Mouse (Mus musculus) heart, adult 2 months (tissue): ENCODE measurements around the gene Zan. TPM values are rescaled to one million over a fixed set of nuclear protein-coding genes. Genes with fewer than 3 reads are reported as not detected.
A peak's percentile ranks its signal among the peaks of the same experiment; 100 is the strongest.

Experiments used
- DNase-seq, 2 experiments: peaks; one replicate each; pipeline ENCODE4 v3.0.0; 2021
- H3K27ac ChIP-seq: fragments of 200-600 bp; 2 replicates; pipeline ENCODE4 v1.8.1; 2022
- H3K27me3 ChIP-seq: fragments of 200-500 bp; 2 replicates; pipeline ENCODE4 v1.6.1; 2012; ENCODE audit warnings: mild to moderate bottlenecking, low read length, inconsistent platforms, mixed read lengths; ENCODE audit not compliant: control insufficient read depth, insufficient read depth
- H3K36me3 ChIP-seq: fragments of 200-500 bp; 2 replicates; pipeline ENCODE4 v1.6.1; 2012; ENCODE audit warnings: low read length, inconsistent platforms; ENCODE audit not compliant: control insufficient read depth, insufficient read depth
- H3K4me1 ChIP-seq: fragments of 200-500 bp; 2 replicates; pipeline ENCODE4 v1.6.1; 2011; ENCODE audit warnings: low read length; ENCODE audit not compliant: control insufficient read depth, insufficient read depth
- H3K4me3 ChIP-seq: fragments of 200-600 bp; 2 replicates; pipeline ENCODE4 v1.8.1; 2022
- H3K79me2 ChIP-seq: fragments of 200-500 bp; replicated peaks from 2 replicates; pipeline ENCODE4 v1.6.1; 2012; ENCODE audit warnings: mild to moderate bottlenecking, inconsistent platforms, low read length, moderate library complexity, mixed read lengths; ENCODE audit not compliant: control insufficient read depth, insufficient read depth
- H3K9ac ChIP-seq: fragments of 200-500 bp; 2 replicates; pipeline ENCODE4 v1.6.1; 2012; ENCODE audit warnings: low read depth, mild to moderate bottlenecking, control low read depth, inconsistent platforms, low read length, mixed read lengths
- CTCF ChIP-seq: fragments of 200-600 bp; IDR thresholded peaks from 2 replicates; pipeline ENCODE4 v1.8.1; 2022; ENCODE audit warnings: antibody characterized with exemption, mild to moderate bottlenecking, moderate library complexity
- EP300 ChIP-seq: fragments of 200-500 bp; IDR thresholded peaks from 2 replicates; pipeline ENCODE4 v1.6.1; 2011; ENCODE audit warnings: low read depth, low read length, control low read depth; ENCODE audit not compliant: insufficient read depth
- POLR2A ChIP-seq: fragments of 200-500 bp; IDR thresholded peaks from 2 replicates; pipeline ENCODE4 v1.6.1; 2011; ENCODE audit warnings: mild to moderate bottlenecking, low read depth, low read length, control low read depth; ENCODE audit not compliant: insufficient read depth
- WGBS: fragments of 180-500 bp; shearing (Covaris S2); methylation state at CpG from one replicate; pipeline ENCODE4 v1.1.7; 2018; 5-methylcytosine and 5-hydroxymethylcytosine counted together
- intact Hi-C: fragments of 180-260 bp; cut with DNase I; formaldehyde crosslinking; loops from one replicate; pipeline ENCODE4 v1.15.1; 2025
- polyA plus RNA-seq: library from polyadenylated mRNA; depleted of rRNA; stranded (reverse); fragments of >200 nt; gene quantifications from 2 replicates; pipeline ENCODE4 v1.2.3, GENCODE M21; 2012; rRNA removed
- total RNA-seq, 2 experiments: library from RNA; stranded (reverse); gene quantifications; 2 replicates each; pipeline ENCODE4 v1.2.3; 2021

The Zan gene
- total and polyA plus RNA-seq, 3 experiments = 0.02 TPM; not detected in 2

GRCm38 (mm10) chr5:137335066-137335465, 141.8 kb downstream of the Zan start:
- no peak for DNase-seq
- H3K9ac ChIP-seq = no peak overlapping the region
- no peak overlapping the region for H3K4me3 ChIP-seq
- WGBS = 82% methylated on average over 6 of the region's 6 CpGs
- H3K79me2 ChIP-seq = no peaks in the 10 kb centered on the region
- no peak overlapping the region for H3K27ac ChIP-seq
- no peaks in the 10 kb centered on the region for H3K27me3 ChIP-seq
- intact Hi-C loops = loop anchor here (5.0 kb wide), 3 partner anchors 167 to 447 kb away; partner anchors contain the start of genes Plod3, Pop7 and Znhit1
- TF ChIP-seq EP300 = no peak
- TF ChIP-seq POLR2A = no peak
- no peak for TF ChIP-seq CTCF
- H3K4me1 ChIP-seq = peaks cover 5% of the 10 kb centered on the region
- no peaks in the 10 kb centered on the region for H3K36me3 ChIP-seq

GRCm38 (mm10) chr5:137334317-137334716, 142.5 kb downstream of the Zan start:
- H3K79me2 ChIP-seq = no peaks in the 10 kb centered on the region
- no peaks in the 10 kb centered on the region for H3K27me3 ChIP-seq
- H3K36me3 ChIP-seq = no peaks in the 10 kb centered on the region
- H3K9ac ChIP-seq = no peak overlapping the region
- H3K27ac ChIP-seq = no peak overlapping the region
- no peak for DNase-seq
- no peak overlapping the region for H3K4me3 ChIP-seq
- intact Hi-C loops = loop anchor here (1.0 kb wide), 1 partner anchor 42 kb away; no protein-coding TSS in a partner anchor
- 43% methylated on average over 10 of the region's 10 CpGs for WGBS
- peaks cover 1% of the 10 kb centered on the region; the same call in 1 of the 2 replicates for H3K4me1 ChIP-seq
- no peak for TF ChIP-seq CTCF
- no peak for TF ChIP-seq EP300
- no peak for TF ChIP-seq POLR2A

- Histone ChIP-seq H3K27ac (peak within 1 kb of the TSS; percentile 61), H3K4me1 (peaks cover 1% of the 10 kb centered on the region; the same call in 1 of the 2 replicates), H3K27me3 (no peaks in the 10 kb centered on the region), H3K36me3 (no peaks in the 10 kb centered on the region), H3K4me3 (peak within 1 kb of the TSS; percentile 63), H3K9ac (peak within 1 kb of the TSS; percentile 63), H3K79me2 (no peaks in the 10 kb centered on the region)
- TF ChIP-seq EP300 = 0 out of 2 replicates have a peak, but pooled peaks have one; percentile 51
- TF ChIP-seq POLR2A = peak; percentile 49
- TF ChIP-seq CTCF = peak; percentile 86
- intact Hi-C loops = loop anchor here (1.0 kb wide), 2 partner anchors 43 to 48 kb away; no protein-coding TSS in a partner anchor
- DNase-seq = peak; percentile 93 to 94
- under 1% methylated on average over 44 of the region's 44 CpGs for WGBS
Measured at GRCm38 (mm10) chr5:137333512-137334174, 143.2 kb downstream of the Zan start, which contains the start of gene Slc12a9. TSS of gene Slc12a9 (minus strand) at chr5:137333597.

GRCm38 (mm10) chr5:137332857-137333511, 143.9 kb downstream of the Zan start:
- Histone ChIP-seq H3K27ac (peak overlapping the region; percentile 61), H3K4me3 (peak overlapping the region; percentile 63), H3K36me3 (no peaks in the 10 kb centered on the region), H3K79me2 (no peaks in the 10 kb centered on the region), H3K4me1 (peaks cover 1% of the 10 kb centered on the region; the same call in 1 of the 2 replicates), H3K27me3 (no peaks in the 10 kb centered on the region), H3K9ac (peak overlapping the region; percentile 63)
- intact Hi-C loops = loop anchor here (1.0 kb wide), 1 partner anchor 48 kb away; no protein-coding TSS in a partner anchor
- TF ChIP-seq CTCF = no peak
- no peak for TF ChIP-seq EP300
- DNase-seq = no peak
- WGBS = 24% methylated on average over 15 of the region's 15 CpGs

GRCm38 (mm10) chr5:137330910-137331309, 146.0 kb downstream of the Zan start:
- H3K79me2 ChIP-seq = no peaks in the 10 kb centered on the region
- TF ChIP-seq EP300 (no peak), POLR2A (no peak), CTCF (no peak)
- no peaks in the 10 kb centered on the region for H3K4me1 ChIP-seq
- no peak overlapping the region for H3K4me3 ChIP-seq
- H3K27ac ChIP-seq = no peak overlapping the region
- DNase-seq = no peak
- no peaks in the 10 kb centered on the region for H3K27me3 ChIP-seq
- no peaks in the 10 kb centered on the region for H3K36me3 ChIP-seq
- H3K9ac ChIP-seq = no peak overlapping the region
- 81% methylated on average over 7 of the region's 7 CpGs for WGBS
- intact Hi-C loops = no loop called here

Other genes starting within 250 kb of the Zan start
- gene Ache, start 189.5 kb downstream of the Zan start, total RNA-seq = 1 to 10 TPM; 1.5 to 2.2 TPM
- 3.5 and 4.9 TPM in 2 replicates for gene Ache, start 189.5 kb downstream of the Zan start, polyA plus RNA-seq
- gene Ufsp1, start 182.4 kb downstream of the Zan start, total RNA-seq = 1 to 10 TPM; 8.1 to 8.8 TPM
- gene Ufsp1, start 182.4 kb downstream of the Zan start, polyA plus RNA-seq = 11.8 and 12.8 TPM in 2 replicates
- gene Srrt, start 169.4 kb downstream of the Zan start, total RNA-seq = 10 to 100 TPM; 60.5 to 66.4 TPM
- 63.9 and 74.2 TPM in 2 replicates for gene Srrt, start 169.4 kb downstream of the Zan start, polyA plus RNA-seq
- gene Trip6, start 162.7 kb downstream of the Zan start, total RNA-seq = 10 to 100 TPM; 12.5 to 13.6 TPM
- gene Trip6, start 162.7 kb downstream of the Zan start, polyA plus RNA-seq = 23.5 and 24.2 TPM in 2 replicates
- gene Slc12a9, start 143.5 kb downstream of the Zan start, total RNA-seq = 1 to 10 TPM; 1.7 to 2.2 TPM
- 6.0 and 8.9 TPM in 2 replicates for gene Slc12a9, start 143.5 kb downstream of the Zan start, polyA plus RNA-seq
- gene Ephb4, start 127.0 kb downstream of the Zan start, total RNA-seq = 10 to 100 TPM; 45.9 to 53.9 TPM
- gene Ephb4, start 127.0 kb downstream of the Zan start, polyA plus RNA-seq = 35.2 and 51.8 TPM in 2 replicates
- gene Pop7, start 25.5 kb upstream of the Zan start, total RNA-seq = 10 to 100 TPM; 13.4 to 13.9 TPM
- gene Pop7, start 25.5 kb upstream of the Zan start, polyA plus RNA-seq = 22.7 and 25.6 TPM in 2 replicates
- 10 to 100 TPM; 24.4 to 29.1 TPM for gene Gigyf1, start 41.5 kb upstream of the Zan start, total RNA-seq
- gene Gigyf1, start 41.5 kb upstream of the Zan start, polyA plus RNA-seq = 19.6 and 21.0 TPM in 2 replicates
- not detected for gene Epo, start 56.2 kb upstream of the Zan start, total RNA-seq
- not detected in 2 replicates for gene Epo, start 56.2 kb upstream of the Zan start, polyA plus RNA-seq
- 100 to 1,000 TPM; 222 to 249 TPM for gene Gnb2, start 56.4 kb upstream of the Zan start, total RNA-seq
- gene Gnb2, start 56.4 kb upstream of the Zan start, polyA plus RNA-seq = 395 and 448 TPM in 2 replicates
- not detected for gene Actl6b, start 76.5 kb upstream of the Zan start, total RNA-seq
- 0.32 TPM in 1 of 2 replicates, not detected in the other for gene Actl6b, start 76.5 kb upstream of the Zan start, polyA plus RNA-seq
- gene Tfr2, start 92.8 kb upstream of the Zan start, total RNA-seq = under 1 TPM in 1 of 2 experiments, not detected in 1; 0.09 TPM
- gene Tfr2, start 92.8 kb upstream of the Zan start, polyA plus RNA-seq = 0.29 and 0.35 TPM in 2 replicates
- gene Mospd3, start 124.0 kb upstream of the Zan start, total RNA-seq = 10 to 100 TPM; 10.7 to 16.3 TPM
- 20.7 and 32.3 TPM in 2 replicates for gene Mospd3, start 124.0 kb upstream of the Zan start, polyA plus RNA-seq
- gene Pcolce, start 136.7 kb upstream of the Zan start, total RNA-seq = 10 to 100 TPM; 35.9 to 50.8 TPM
- gene Pcolce, start 136.7 kb upstream of the Zan start, polyA plus RNA-seq = 87.0 and 109 TPM in 2 replicates
- under 1 TPM; 0.13 to 0.34 TPM for gene Fbxo24, start 151.9 kb upstream of the Zan start, total RNA-seq
- 0.29 and 0.35 TPM in 2 replicates for gene Fbxo24, start 151.9 kb upstream of the Zan start, polyA plus RNA-seq
- 10 to 100 TPM; 17.1 to 20.0 TPM for gene Lrch4, start 152.1 kb upstream of the Zan start, total RNA-seq
- gene Lrch4, start 152.1 kb upstream of the Zan start, polyA plus RNA-seq = 24.8 and 29.1 TPM in 2 replicates
- gene Gm20605, start 152.1 kb upstream of the Zan start, total RNA-seq = 1 to 10 TPM; 2.8 to 4.3 TPM
- 7.3 and 9.5 TPM in 2 replicates for gene Gm20605, start 152.1 kb upstream of the Zan start, polyA plus RNA-seq
- gene Sap25, start 164.3 kb upstream of the Zan start, total RNA-seq = 1 to 10 TPM; 1.5 to 2.0 TPM
- gene Sap25, start 164.3 kb upstream of the Zan start, polyA plus RNA-seq = 25.2 and 34.9 TPM in 2 replicates
- gene Irs3, start 168.7 kb upstream of the Zan start, total RNA-seq = under 1 TPM; 0.34 to 0.73 TPM
- gene Irs3, start 168.7 kb upstream of the Zan start, polyA plus RNA-seq = 0.91 and 2.2 TPM in 2 replicates
- gene Agfg2, start 207.7 kb upstream of the Zan start, total RNA-seq = 10 to 100 TPM; 15.6 to 19.1 TPM
- gene Agfg2, start 207.7 kb upstream of the Zan start, polyA plus RNA-seq = 11.9 and 12.5 TPM in 2 replicates